Mouse (Mus musculus) spleen, adult 18-20 months (tissue): Measurements from ENCODE around the gene Efcab2.

ENCODE experiments used
- DNase-seq, 2 experiments: peaks; one replicate each; pipeline ENCODE4 v3.0.0; 2022; ENCODE audit warnings: mixed read lengths in 2 of 2

Gene Efcab2

DNA sequence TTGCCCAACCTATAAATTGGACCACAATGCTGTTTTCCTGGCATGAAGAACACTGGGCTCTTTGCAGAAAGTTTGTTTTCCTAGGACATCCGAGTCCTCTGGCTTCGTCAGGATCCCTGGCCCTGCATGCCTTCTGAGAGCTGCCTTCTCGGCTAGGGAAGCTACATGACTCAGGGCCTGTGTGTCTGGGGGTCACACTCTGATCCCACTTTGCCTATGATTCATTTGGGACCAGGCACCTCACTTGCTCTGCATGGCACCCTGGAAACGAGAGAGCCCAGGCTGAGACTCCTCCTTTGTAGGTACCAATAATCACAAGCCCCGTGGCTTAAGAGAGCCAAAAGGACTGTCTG lies 80.0 kb downstream of the Efcab2 start:
- no peak for DNase-seq

GRCm38 (mm10) chr1:178486828-178487227 lies 80.9 kb downstream of the Efcab2 start:
- DNase-seq = no peak

DNA sequence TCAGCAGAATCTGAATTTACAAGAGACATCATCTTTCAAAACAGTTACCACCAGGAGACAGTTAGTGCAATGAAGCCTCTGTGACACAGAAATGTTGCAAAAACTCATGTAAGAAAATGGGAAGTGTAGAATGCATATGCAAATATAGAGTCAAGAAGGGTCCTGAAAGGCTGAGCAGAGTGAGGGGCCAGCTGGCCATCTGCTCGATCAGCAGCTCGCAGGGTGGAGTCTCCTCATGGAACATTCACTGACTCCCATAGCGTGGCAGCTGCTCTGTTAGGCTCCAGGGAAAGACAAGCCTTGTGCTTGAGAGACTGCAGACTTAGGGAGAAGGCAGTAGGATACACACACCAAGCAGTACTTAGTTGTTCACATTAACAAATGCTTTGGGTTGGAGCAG lies 83.2 kb downstream of the Efcab2 start:
- no peak for DNase-seq

GRCm38 (mm10) chr1:178491733-178492132 lies 85.8 kb downstream of the Efcab2 start:
- no peak for DNase-seq

- DNase-seq = no peak
Observed at GRCm38 (mm10) chr1:178492493-178492892, 86.6 kb downstream of the Efcab2 start.

DNA sequence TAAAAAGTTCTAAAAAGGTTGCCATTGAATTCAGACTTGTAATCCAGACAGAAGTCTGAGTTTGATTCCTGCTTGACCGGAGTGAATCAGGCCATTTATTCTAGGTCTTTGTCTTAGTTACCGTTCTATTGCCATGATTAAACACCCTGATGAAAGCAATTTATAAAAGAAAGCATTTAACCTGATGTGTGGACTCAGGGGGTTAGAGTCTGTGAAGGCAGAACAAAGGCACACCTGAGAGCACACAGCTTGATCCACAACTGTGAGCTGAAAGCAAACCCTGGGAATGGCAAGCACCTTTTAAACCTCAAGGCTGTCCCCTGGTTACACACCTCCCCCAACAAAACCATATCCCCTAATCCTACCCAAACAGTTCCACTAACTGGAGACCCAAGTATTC lies 90.3 kb downstream of the Efcab2 start:
- DNase-seq = no peak

GRCm38 (mm10) chr1:178496841-178497240 lies 91.0 kb downstream of the Efcab2 start:
- DNase-seq = peak in 1 of 2 experiments; percentile 36

DNA sequence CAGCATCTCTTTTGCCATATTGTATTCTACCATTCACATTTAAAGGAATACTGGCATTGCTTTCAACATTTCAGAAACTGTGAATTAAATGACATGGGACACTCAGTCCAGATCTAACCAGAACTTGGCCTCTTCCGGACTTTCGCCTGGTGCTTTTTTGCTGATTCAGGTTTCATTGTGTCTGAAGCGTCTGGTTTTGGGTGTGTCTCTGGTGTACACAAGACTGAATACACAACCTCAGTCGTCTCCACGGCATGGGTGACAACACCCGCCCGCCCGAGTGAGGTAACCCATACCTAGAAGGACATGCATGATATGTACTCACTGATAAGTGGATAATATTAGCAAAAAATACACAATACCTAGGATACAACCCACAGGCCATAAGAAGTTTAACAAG lies 101.1 kb downstream of the Efcab2 start:
- no peak for DNase-seq

DNA sequence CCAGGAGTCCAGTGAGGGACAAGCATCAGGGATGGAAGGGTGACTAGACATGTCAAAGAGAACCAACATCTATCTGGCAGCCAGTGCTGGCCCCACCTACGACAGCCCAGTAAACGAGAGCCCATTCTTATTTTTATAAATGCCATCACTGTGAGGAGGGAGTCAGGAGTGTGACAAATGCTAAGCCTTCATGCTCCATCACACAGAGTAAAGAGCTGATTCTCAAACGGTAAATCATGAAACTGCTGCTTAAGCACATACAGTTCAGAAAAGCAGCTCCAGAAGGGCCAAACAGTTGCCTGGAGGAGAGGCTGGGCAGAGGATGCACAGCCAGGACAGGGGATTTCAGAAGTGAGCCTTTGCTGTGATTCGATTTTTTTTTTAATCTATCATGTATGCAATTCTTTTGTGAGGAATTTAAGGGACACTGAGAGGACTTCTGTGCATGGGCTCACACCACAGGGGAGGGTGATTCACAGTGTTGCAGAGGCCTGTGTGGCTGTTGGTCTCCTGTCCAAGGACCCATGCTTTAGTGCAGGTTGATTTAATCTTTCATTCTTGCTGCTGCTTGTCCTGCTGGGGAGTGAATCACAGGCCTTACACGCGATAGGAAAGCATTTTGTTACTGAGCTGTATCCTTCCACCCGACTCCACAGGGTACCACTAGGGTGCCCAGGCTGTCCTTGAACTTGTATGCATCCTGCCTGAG lies 106.6 kb downstream of the Efcab2 start:
- DNase-seq = no peak

GRCm38 (mm10) chr1:178513954-178514353 lies 108.1 kb downstream of the Efcab2 start:
- DNase-seq = no peak

GRCm38 (mm10) chr1:178515839-178516238 lies 110.0 kb downstream of the Efcab2 start:
- no peak for DNase-seq

GRCm38 (mm10) chr1:178522389-178522788 lies 116.5 kb downstream of the Efcab2 start:
- DNase-seq = no peak

DNA sequence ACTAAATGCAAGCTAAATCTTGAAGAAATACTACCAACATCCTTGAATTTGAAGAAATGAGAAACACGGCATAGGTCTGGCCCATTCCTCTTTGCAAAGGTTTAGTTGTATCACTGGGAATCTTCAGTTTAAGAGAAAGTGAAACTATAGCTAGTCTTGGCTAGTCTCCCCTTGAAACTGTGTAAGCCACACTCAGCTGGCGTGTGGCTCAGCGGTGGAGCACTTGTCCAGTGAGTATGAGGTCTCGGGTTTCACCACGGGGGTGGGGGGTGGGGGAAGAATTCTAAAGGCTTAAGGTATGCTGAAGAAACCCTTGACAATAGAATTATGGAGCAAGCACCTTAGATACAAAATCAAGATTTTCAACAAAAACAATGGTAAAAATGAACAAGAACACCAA lies 117.3 kb downstream of the Efcab2 start:
- no peak for DNase-seq

GRCm38 (mm10) chr1:178527185-178527546 lies 121.3 kb downstream of the Efcab2 start:
- DNase-seq = peak; percentile 23 to 49

GRCm38 (mm10) chr1:178527547-178528361 lies 121.9 kb downstream of the Efcab2 start:
- DNase-seq = peak in 1 of 2 experiments; percentile 20

- DNase-seq = peak in 1 of 2 experiments; percentile 6
Observed at GRCm38 (mm10) chr1:178528431-178529351, 122.8 kb downstream of the Efcab2 start, which contains the start of gene Kif26b. Gene Kif26b, plus strand, starts transcription at chr1:178529125.

DNA sequence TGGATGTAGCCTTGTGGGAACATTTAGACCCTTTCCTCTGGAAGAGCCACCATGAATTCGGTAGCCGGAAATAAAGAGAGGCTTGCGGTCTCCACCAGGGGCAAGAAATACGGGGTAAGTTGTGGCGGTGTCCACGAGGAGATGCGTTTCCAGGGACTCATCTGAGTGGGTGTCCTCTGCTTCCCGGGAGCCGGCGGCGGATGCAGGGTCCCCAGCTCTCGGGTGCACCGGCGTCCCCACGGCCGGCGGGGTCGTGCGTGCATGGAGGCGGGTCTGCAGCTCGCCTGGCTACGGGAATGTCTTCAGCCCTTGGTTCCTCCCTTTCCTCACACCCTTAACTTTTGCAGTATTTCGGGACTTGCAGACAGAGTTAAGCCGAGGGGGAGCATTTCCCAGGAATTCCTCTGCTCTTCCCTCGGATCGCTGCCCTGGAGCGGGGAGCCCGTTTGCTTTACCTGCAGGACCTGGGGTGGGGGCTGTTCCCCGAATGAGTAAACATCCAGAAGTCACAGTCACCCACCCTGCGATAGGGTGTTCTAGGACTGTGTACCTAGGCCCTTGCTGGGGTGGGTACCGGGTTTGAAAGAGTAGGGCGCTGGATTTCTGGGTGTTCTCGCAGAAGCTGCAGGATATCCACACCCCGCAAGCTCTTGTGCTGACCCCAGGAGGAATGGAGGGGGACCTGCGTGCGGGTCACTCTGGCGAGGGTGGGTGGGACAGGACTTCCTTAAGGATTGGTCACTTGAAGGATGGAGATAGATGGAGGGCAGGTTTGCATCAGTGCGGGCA lies 123.8 kb downstream of the Efcab2 start:
- peak in 1 of 2 experiments; percentile 3 for DNase-seq

DNA sequence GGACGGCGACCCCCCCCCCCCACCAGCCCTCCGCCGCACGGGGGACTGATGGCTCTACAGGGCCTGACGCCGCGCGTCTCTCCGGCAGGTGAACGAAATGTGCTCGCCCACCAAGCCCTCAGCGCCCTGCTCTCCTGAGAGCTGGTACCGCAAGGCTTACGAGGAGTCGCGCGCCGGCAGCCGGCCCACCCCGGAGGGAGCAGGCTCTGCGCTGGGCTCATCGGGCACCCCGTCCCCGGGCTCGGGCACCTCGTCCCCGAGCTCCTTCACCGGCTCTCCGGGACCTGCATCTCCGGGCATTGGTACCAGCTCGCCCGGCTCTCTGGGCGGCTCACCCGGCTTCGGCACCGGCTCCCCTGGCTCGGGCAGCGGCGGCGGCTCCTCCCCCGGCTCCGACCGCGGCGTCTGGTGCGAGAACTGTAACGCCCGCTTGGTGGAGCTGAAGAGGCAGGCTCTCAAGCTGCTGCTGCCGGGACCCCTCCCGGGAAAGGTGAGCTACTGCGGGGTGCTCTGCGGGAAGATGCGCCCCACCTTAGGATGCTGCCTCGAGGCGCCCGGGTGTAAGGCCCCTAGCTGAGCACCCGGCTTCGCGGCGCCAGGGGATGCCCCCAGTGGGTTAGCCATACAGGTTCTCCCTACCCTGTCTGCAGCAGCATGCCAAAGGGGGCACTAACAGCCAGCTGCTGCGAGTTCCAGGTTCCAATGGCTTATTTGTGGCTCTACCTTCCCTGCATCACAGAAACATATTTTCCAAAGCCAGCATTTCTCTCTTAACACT lies 124.6 kb downstream of the Efcab2 start:
- DNase-seq = peak; percentile 22 to 58
